10 mouse cellular contexts compared by ENCODE assay signal in the genomic region with DNA sequence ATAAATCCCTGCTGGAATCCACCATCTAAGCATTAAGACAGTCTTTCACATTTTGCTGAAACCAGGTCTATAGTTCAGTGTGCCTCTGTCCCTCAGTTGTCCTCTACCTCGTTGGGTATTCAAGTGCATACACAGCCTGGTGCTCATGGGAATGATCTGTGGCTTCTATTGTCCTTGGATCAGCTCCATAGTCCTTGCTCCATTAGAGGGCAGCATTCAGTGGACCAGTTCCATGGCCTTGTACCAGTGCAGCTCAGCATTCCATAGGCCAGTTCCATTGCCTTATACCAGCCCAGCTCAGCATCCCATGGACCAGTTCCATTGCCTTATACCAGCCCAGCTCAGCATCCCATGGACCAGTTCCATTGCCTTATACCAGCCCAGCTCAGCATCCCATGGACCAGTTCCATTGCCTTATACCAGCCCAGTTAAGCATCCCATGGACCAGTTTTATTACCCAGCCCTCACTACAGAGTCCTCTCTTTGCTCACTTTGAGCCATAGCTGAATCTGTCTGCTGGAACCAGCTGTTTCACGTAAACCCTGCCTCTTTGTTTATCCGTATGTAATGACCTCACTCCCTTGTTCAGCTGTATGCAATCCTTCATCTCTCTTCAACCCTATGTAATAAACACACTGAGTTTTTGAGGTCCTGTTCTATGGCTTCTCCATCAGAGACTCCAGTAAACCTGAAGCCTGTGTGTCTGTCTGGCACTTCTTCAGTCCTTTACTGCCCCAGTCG.
DNase-seq lines count a peak whose midpoint lies in the region; ATAC-seq and TF ChIP-seq lines count a peak whose summit lies in the region.
"Had no signal": no experiment of that assay in that cellular context is flagged by ENCODE, and none has a peak within 500 bp of the region (broad histone marks: within the 10 kb centered on the region; RNA-seq: fewer than 3 reads in every experiment).

No protein-coding gene starts in this region.

- no peaks in the 10 kb centered on the region for H3K9me3 ChIP-seq in hindbrain, embryonic 16.5 days (ENCODE audit: control insufficient read depth, low read length)
- no peaks in the 10 kb centered on the region for H3K9me3 ChIP-seq in hindbrain, embryonic 14.5 days (ENCODE audit: control insufficient read depth, low read length)

- DNase-seq in cerebellum, adult 9-11 months: no peak
- DNase-seq in hindbrain, embryonic 14.5 days (ENCODE audit: low spot score): no peak
- DNase-seq in retina, embryonic 14.5 days (ENCODE audit: low spot score): peak; percentile 33
- DNase-seq in retina, postnatal 1 day: no peak
- no peak for DNase-seq in thymus, adult 2 months
- DNase-seq in layer of hippocampus, postnatal 10 days (ENCODE audit: low spot score in 2 of 2): no peak
- DNase-seq: cerebellum, adult 9-10 months; layer of hippocampus, postnatal 36 days had no signal

- H3K27me3 ChIP-seq in hindbrain, embryonic 16.5 days (replicated peaks; ENCODE audit: control insufficient read depth, insufficient read depth, low read length): no peaks in the 10 kb centered on the region
- H3K27me3 ChIP-seq in hindbrain, embryonic 14.5 days (ENCODE audit: control insufficient read depth, insufficient read depth, low read length): no peaks in the 10 kb centered on the region
- no peaks in the 10 kb centered on the region for H3K27me3 ChIP-seq in thymus, adult 2 months (ENCODE audit: control insufficient read depth, insufficient read depth, low read length)

- H3K4me1 ChIP-seq in hindbrain, embryonic 16.5 days (ENCODE audit: control insufficient read depth, insufficient read depth, low read depth, low read length): peaks cover 14% of the 10 kb centered on the region
- peaks cover 12% of the 10 kb centered on the region for H3K4me1 ChIP-seq in hindbrain, embryonic 14.5 days (replicated peaks; ENCODE audit: control insufficient read depth, insufficient read depth, low read length)
- no peaks in the 10 kb centered on the region for H3K4me1 ChIP-seq in thymus, adult 2 months (replicated peaks; ENCODE audit: control insufficient read depth, insufficient read depth, low read length)

- no peak overlapping the region for H3K4me2 ChIP-seq in hindbrain, embryonic 16.5 days (ENCODE audit: low read length)
- no peak overlapping the region for H3K4me2 ChIP-seq in hindbrain, embryonic 14.5 days (replicated peaks)

- no peak overlapping the region for H3K4me3 ChIP-seq in hindbrain, embryonic 16.5 days (ENCODE audit: low read length)
- no peak overlapping the region for H3K4me3 ChIP-seq in hindbrain, embryonic 14.5 days (replicated peaks; ENCODE audit: low read length)
- H3K4me3 ChIP-seq in thymus, adult 2 months (ENCODE audit: control insufficient read depth, insufficient read depth, low read length): no peak overlapping the region

- H3K27ac ChIP-seq in hindbrain, embryonic 16.5 days (ENCODE audit: low read depth, low read length): no peak overlapping the region
- no peak overlapping the region for H3K27ac ChIP-seq in hindbrain, embryonic 14.5 days
- H3K27ac ChIP-seq in thymus, adult 2 months (ENCODE audit: control insufficient read depth, insufficient read depth, low read length): no peak overlapping the region

- ATAC-seq in cerebellum, adult (ENCODE audit: insufficient number of reproducible peaks, low FRiP score, low TSS enrichment): 0 out of 2 replicates have a peak, but pooled peaks have one; percentile 49
- ATAC-seq in hindbrain, embryonic 16.5 days: peak; percentile 44; the same call in 1 of the 2 replicates
- no peak for ATAC-seq in hindbrain, embryonic 14.5 days (ENCODE audit: low FRiP score)

- 77% methylated on average over 4 of the region's 4 CpGs for WGBS in hindbrain, embryonic 16.5 days
- WGBS in hindbrain, embryonic 14.5 days: 79% methylated on average over 4 of the region's 4 CpGs
- WGBS in thymus, adult 2 months: 82% methylated on average over 4 of the region's 4 CpGs

- no peak for TF ChIP-seq CTCF in thymus, adult 2 months (IDR thresholded peaks at IDR 0.05; ENCODE audit: borderline replicate concordance, control insufficient read depth, extremely low read depth, insufficient read depth, low read length, poor library complexity)

- no peaks in the 10 kb centered on the region for H3K36me3 ChIP-seq in hindbrain, embryonic 16.5 days (ENCODE audit: control insufficient read depth, insufficient read depth, low read length)
- no peaks in the 10 kb centered on the region for H3K36me3 ChIP-seq in hindbrain, embryonic 14.5 days (replicated peaks; ENCODE audit: control insufficient read depth, insufficient read depth)
- H3K36me3 ChIP-seq in thymus, adult 2 months (ENCODE audit: control insufficient read depth, insufficient read depth, low read length): no peaks in the 10 kb centered on the region

- no peak for TF ChIP-seq POLR2A in thymus, adult 2 months (IDR thresholded peaks at IDR 0.05; ENCODE audit: control insufficient read depth, extremely low read depth, insufficient read depth, low read length, poor library complexity)

- H3K9ac ChIP-seq in hindbrain, embryonic 16.5 days (ENCODE audit: low read depth, low read length): no peak overlapping the region
- H3K9ac ChIP-seq in hindbrain, embryonic 14.5 days: no peak overlapping the region
